Mouse (Mus musculus): Measurements from ENCODE around the gene Ficd. TPM values are rescaled to one million over a fixed set of nuclear protein-coding genes. Genes with fewer than 3 reads are reported as not detected.

The Ficd gene
- total RNA-seq, 2 experiments from 2014 or later: 7.3 to 7.7 TPM

GRCm38 (mm10) chr5:113773664-113774063 is 38.1 kb downstream of the Ficd start:
- peak; percentile 97 for DNase-seq

DNA sequence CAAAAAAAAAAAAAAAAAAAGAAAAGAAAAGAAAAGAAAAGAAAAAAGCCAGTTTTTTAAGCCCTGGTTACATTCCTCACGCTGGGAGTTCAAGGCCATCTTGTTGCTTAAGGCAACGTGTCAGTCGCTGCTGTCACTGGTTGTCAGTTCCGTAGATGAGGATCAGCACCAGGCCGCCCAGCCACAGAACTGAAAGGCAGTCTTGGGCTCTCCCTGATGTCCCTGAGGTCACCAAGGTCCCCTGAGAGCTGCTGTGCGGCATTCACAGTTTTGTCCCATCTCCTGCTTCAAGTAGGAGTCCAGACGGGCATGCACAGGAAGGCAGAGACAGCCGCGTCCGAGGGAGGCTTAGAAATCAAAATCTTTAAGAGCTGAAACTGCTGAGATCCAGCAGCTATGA is 40.0 kb downstream of the Ficd start:
- peak; percentile 44 for DNase-seq

GRCm38 (mm10) chr5:113776128-113776895 is 40.7 kb downstream of the Ficd start:
- no peak for DNase-seq

- DNase-seq: peak; percentile 14
Observed at GRCm38 (mm10) chr5:113776896-113777226, 41.3 kb downstream of the Ficd start.

DNA sequence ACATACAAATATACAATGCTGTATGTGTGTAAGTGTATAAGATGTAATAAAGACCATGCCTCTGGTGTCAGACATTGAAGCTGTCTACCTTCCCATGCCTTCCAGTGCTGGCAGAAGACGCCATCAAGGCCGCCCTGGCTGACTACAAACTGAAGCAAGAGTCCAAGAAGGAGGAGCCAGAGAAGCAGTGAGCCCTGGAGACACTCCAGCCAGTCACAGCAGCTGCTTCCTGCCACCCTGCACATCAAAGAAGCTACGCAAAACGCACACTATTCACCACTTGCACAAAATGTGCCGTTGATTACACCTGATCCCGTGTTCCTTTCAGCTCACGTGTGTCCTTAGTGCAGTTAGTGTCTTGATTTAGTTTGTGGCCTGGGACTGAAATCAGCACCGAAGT is 42.1 kb downstream of the Ficd start:
- DNase-seq: peak; percentile 60

DNA sequence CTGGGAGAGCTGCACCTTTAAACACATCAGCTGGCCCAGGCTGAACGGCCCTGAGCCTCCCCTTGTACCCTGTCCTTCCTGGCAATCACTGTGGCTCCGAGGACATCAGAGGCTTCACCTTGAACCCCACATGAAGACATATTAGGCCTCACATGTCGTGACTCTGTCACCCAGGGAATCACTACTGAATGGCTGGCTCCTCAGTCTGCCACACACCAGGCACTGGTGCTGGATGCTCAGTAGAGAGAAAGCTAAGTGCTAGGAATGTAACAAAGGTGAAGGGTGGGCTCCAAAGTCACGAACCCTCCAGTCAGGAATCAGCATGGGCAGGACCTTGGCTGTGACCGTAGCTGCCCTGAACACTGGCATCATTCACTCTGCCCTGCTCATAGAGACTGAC is 44.0 kb downstream of the Ficd start:
- peak; percentile 39 for DNase-seq

DNA sequence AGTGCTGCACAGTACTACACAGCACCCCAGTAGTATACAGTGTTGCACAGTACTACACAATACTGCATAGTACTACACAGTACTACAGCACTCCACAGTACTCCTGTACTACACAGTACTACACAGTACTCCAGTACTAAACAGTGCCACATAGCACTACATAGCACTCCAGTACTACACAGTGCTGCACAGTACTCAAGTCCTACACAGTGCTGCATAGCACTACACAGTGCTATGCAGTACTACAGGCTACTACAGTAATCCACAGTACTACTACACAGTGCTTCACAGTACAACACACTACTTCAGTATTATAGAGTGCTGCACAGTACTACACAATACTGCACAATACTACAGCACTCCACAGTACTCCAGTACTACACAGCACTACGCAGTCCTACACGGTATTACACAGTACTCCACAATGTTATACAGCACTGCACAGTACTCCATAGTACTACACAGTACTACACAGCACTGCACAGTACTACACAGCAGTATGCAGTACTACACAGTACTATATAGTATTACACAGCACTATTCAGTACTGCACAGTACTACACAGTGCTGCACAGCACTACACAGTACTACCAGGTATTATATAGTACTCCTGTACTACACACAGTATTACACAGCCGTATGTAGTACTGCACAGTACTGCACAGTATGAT is 44.6 kb downstream of the Ficd start:
- DNase-seq: no peak

DNA sequence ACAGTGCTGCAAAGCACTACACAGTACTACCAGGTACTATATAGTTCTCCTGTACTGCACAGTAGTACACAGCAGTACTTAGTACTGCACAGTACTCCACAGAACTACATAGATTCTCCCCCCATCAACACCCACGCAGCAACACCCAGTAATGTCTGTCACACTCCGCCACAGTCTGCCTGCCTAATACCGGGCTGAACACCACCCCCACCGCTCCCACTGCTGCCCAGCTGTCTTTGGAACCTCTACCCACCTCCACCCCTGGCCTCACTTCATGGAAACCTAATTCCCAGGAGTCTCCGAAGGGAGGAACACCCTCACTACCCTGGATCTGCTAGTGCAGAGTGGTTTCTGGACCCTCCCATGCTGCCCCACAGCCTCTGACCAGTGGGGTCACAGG is 45.2 kb downstream of the Ficd start:
- DNase-seq: no peak

- no peak for DNase-seq
Observed at GRCm38 (mm10) chr5:113781254-113781653, 45.7 kb downstream of the Ficd start.

- DNase-seq: no peak
Observed at GRCm38 (mm10) chr5:113781875-113782274, 46.3 kb downstream of the Ficd start.

- no peak for DNase-seq
Observed at GRCm38 (mm10) chr5:113782624-113783023, 47.0 kb downstream of the Ficd start.

DNA sequence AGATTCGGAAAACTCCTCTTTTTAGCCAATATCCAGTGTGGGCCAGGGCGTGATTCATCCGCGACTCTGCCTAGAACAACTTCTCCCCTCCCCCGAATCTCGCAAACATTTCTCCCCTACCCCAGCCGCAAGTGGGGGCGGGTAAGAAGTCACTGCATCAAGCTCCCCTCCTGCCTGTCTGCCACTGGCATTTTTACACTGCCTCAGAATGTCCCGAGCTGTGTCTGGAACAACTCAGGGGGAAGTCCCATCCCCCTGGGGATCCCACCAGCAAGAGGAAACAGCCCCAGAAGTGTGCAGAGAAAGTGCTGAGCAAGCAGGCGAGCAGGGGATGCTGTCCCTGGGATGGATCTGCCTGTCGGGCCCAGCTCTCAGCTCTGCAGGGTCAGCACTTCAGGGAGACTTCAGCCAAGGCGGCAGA is 48.0 kb downstream of the Ficd start:
- DNase-seq: peak; percentile 45

GRCm38 (mm10) chr5:113784104-113784503 is 48.5 kb downstream of the Ficd start:
- DNase-seq: peak; percentile 18

GRCm38 (mm10) chr5:113786985-113787384 is 51.4 kb downstream of the Ficd start:
- DNase-seq: no peak

- DNase-seq: peak; percentile 17
Observed at GRCm38 (mm10) chr5:113788645-113789044, 53.0 kb downstream of the Ficd start.

GRCm38 (mm10) chr5:113789075-113789788 is 53.6 kb downstream of the Ficd start:
- no peak for DNase-seq

Other genes with a start within 250 kb of the Ficd start
- gene Wscd2, start 245.5 kb upstream of the Ficd start, total RNA-seq (2021): 1 to 10 TPM; 6.5 to 6.7 TPM
- 10 to 100 TPM in 1 of 2 experiments, 1 to 10 TPM in 1; 9.7 to 11.7 TPM for gene Cmklr1, start 85.4 kb upstream of the Ficd start, total RNA-seq (2021)
- gene 1700069L16Rik, start 11.0 kb upstream of the Ficd start, total RNA-seq (2021): not detected
- gene Sart3, start 36.7 kb downstream of the Ficd start, total RNA-seq (2021): 10 to 100 TPM; 26.3 to 31.3 TPM
- 100 to 1,000 TPM; 344 to 362 TPM for gene Iscu, start 36.9 kb downstream of the Ficd start, total RNA-seq (2021)
- gene Tmem119, start 64.7 kb downstream of the Ficd start, total RNA-seq (2021): 10 to 100 TPM; 14.0 to 18.0 TPM
- gene Selplg, start 96.8 kb downstream of the Ficd start, total RNA-seq (2021): 1 to 10 TPM; 6.6 to 6.9 TPM
- gene Coro1c, start 173.0 kb downstream of the Ficd start, total RNA-seq (2021): 10 to 100 TPM; 66.4 to 78.9 TPM

All from adrenal gland, postnatal 10 days (tissue).